Mouse (Mus musculus) MEL (cell line): ENCODE results near the gene Nup214. TPM values are rescaled to one million over a fixed set of nuclear protein-coding genes. Genes with fewer than 3 reads are reported as not detected.
A peak's percentile ranks its signal among the peaks of the same experiment; 100 is the strongest.

Experiments
- DNase-seq: peaks from one replicate; pipeline ENCODE4 v3.0.0; 2011; ENCODE audit warnings: low read depth, low spot score
- H3K27ac ChIP-seq: 2 replicates; pipeline ENCODE4 v1.5.1; 2012; ENCODE audit warnings: low read depth, mild to moderate bottlenecking, control low read depth, low read length, moderate library complexity; ENCODE audit not compliant: control insufficient read depth
- H3K27me3 ChIP-seq, 2 experiments: fragments of 150-350 bp in 1 of 2; sonication (generic) in 1 of 2; 2 replicates each; pipeline ENCODE4 v1.6.1; 2012; ENCODE audit warnings: low read length in 2 of 2, mild to moderate bottlenecking in 2 of 2, improper control_type of control experiment in 1 of 2, moderate library complexity in 1 of 2; ENCODE audit not compliant: insufficient read depth in 2 of 2, control insufficient read depth in 1 of 2
- H3K36me3 ChIP-seq, 2 experiments: 2 replicates each; pipeline ENCODE4 v1.6.1; 2012 to 2014; ENCODE audit warnings: low read length in 2 of 2, improper control_type of control experiment in 1 of 2, inconsistent platforms in 1 of 2, mild to moderate bottlenecking in 1 of 2; ENCODE audit not compliant: insufficient read depth in 2 of 2, control insufficient read depth in 1 of 2
- H3K4me1 ChIP-seq, 2 experiments: fragments of 150-350 bp in 1 of 2; sonication (generic) in 1 of 2; 2 replicates each; pipeline ENCODE4 v1.6.1; 2012; ENCODE audit warnings: low read length in 2 of 2, improper control_type of control experiment in 1 of 2, mild to moderate bottlenecking in 1 of 2; ENCODE audit not compliant: insufficient read depth in 2 of 2, control insufficient read depth in 1 of 2
- H3K4me3 ChIP-seq, 2 experiments: fragments of 150-350 bp in 1 of 2; sonication (generic) in 1 of 2; 2 replicates each; pipeline ENCODE4 v1.5.1; 2012; ENCODE audit warnings: low read depth in 2 of 2, low read length in 2 of 2, mild to moderate bottlenecking in 2 of 2, moderate library complexity in 2 of 2, control low read depth in 1 of 2, improper control_type of control experiment in 1 of 2; ENCODE audit not compliant: control insufficient read depth in 1 of 2, insufficient read depth in 1 of 2
- H3K79me2 ChIP-seq: 2 replicates; pipeline ENCODE4 v1.6.1; 2012; ENCODE audit warnings: mild to moderate bottlenecking, low read length, moderate library complexity; ENCODE audit not compliant: control insufficient read depth, poor library complexity, insufficient read depth
- H3K9ac ChIP-seq: 2 replicates; pipeline ENCODE4 v1.6.1; 2012; ENCODE audit warnings: low read depth, mild to moderate bottlenecking, control low read depth, low read length, moderate library complexity; ENCODE audit not compliant: control insufficient read depth, poor library complexity, severe bottlenecking
- H3K9me3 ChIP-seq: fragments of 150-350 bp; sonication (generic); replicated peaks from 2 replicates; pipeline ENCODE4 v1.6.1; 2012; ENCODE audit warnings: mild to moderate bottlenecking, low read length, improper control_type of control experiment, moderate library complexity; ENCODE audit not compliant: insufficient read depth
- BHLHE40 ChIP-seq: IDR thresholded peaks from 2 replicates; pipeline ENCODE4 v1.6.1; 2012; ENCODE audit warnings: low read depth, mild to moderate bottlenecking, inconsistent platforms, low read length, improper control_type of control experiment, borderline replicate concordance
- CHD2 ChIP-seq: IDR thresholded peaks from 2 replicates; pipeline ENCODE4 v1.6.1; 2011; ENCODE audit warnings: low read length, improper control_type of control experiment
- CTCF ChIP-seq, 3 experiments: IDR thresholded peaks in 2 of 3; conservative IDR thresholded peaks in 1 of 3; 2 replicates each; pipeline ENCODE4 v1.5.1; 2011 to 2012; ENCODE audit warnings: low read length in 3 of 3, low read depth in 2 of 3, mild to moderate bottlenecking in 2 of 3, improper control_type of control experiment in 1 of 3, inconsistent platforms in 1 of 3, mixed read lengths in 1 of 3, moderate library complexity in 1 of 3; ENCODE audit not compliant: control insufficient read depth in 1 of 3, insufficient read depth in 1 of 3, poor library complexity in 1 of 3, severe bottlenecking in 1 of 3
- E2F4 ChIP-seq: IDR thresholded peaks from 2 replicates; pipeline ENCODE4 v1.6.1; 2011; ENCODE audit warnings: low read depth, low read length, improper control_type of control experiment, borderline replicate concordance
- EP300 ChIP-seq, 2 experiments: IDR thresholded peaks; 2 replicates each; pipeline ENCODE4 v1.6.1; 2011; ENCODE audit warnings: improper control_type of control experiment in 2 of 2, low read length in 2 of 2, low read depth in 1 of 2, mild to moderate bottlenecking in 1 of 2
- ETS1 ChIP-seq: IDR thresholded peaks from 2 replicates; pipeline ENCODE4 v1.6.1; 2012; ENCODE audit warnings: low read depth, mild to moderate bottlenecking, inconsistent platforms, low read length, improper control_type of control experiment, moderate library complexity
- GATA1 ChIP-seq: IDR thresholded peaks from 2 replicates; pipeline ENCODE4 v1.6.1; 2011; ENCODE audit warnings: low read depth, low read length, improper control_type of control experiment
- HCFC1 ChIP-seq: IDR thresholded peaks from 2 replicates; pipeline ENCODE4 v1.6.1; 2012; ENCODE audit warnings: low read depth, mild to moderate bottlenecking, inconsistent platforms, low read length, improper control_type of control experiment, moderate library complexity
- JUND ChIP-seq: IDR thresholded peaks from 2 replicates; pipeline ENCODE4 v1.6.1; 2011; ENCODE audit warnings: low read depth, mild to moderate bottlenecking, improper control_type of control experiment, low read length
- KAT2A ChIP-seq: conservative IDR thresholded peaks from 2 replicates; pipeline ENCODE4 v1.6.1; 2012; ENCODE audit warnings: low read depth, low read length, improper control_type of control experiment, inconsistent platforms
- MAX ChIP-seq: IDR thresholded peaks from 2 replicates; pipeline ENCODE4 v1.6.1; 2011; ENCODE audit warnings: low read length, improper control_type of control experiment
- MYB ChIP-seq: IDR thresholded peaks from 2 replicates; pipeline ENCODE4 v1.6.1; 2011; ENCODE audit warnings: mild to moderate bottlenecking, low read depth, low read length, improper control_type of control experiment
- MYC ChIP-seq: IDR thresholded peaks from 2 replicates; pipeline ENCODE4 v1.6.1; 2011; ENCODE audit warnings: low read depth, mild to moderate bottlenecking, low read length, improper control_type of control experiment, moderate library complexity
- NELFE ChIP-seq: IDR thresholded peaks from 2 replicates; pipeline ENCODE4 v1.6.1; 2011; ENCODE audit warnings: low read depth, low read length, improper control_type of control experiment
- POLR2AphosphoS2 ChIP-seq: IDR thresholded peaks from 2 replicates; pipeline ENCODE4 v1.6.1; 2011; ENCODE audit warnings: low read length, improper control_type of control experiment
- POLR2AphosphoS5 ChIP-seq: IDR thresholded peaks from 2 replicates; pipeline ENCODE4 v1.6.1; 2012; ENCODE audit warnings: low read depth, borderline replicate concordance, mild to moderate bottlenecking, inconsistent platforms, low read length, moderate library complexity, mixed read lengths
- RAD21 ChIP-seq: IDR thresholded peaks from 2 replicates; pipeline ENCODE4 v1.6.1; 2011; ENCODE audit warnings: mild to moderate bottlenecking, low read depth, low read length, improper control_type of control experiment
- RCOR1 ChIP-seq: IDR thresholded peaks from 2 replicates; pipeline ENCODE4 v1.6.1; 2012; ENCODE audit warnings: low read depth, mild to moderate bottlenecking, inconsistent platforms, low read length, improper control_type of control experiment
- TAL1 ChIP-seq: IDR thresholded peaks from 2 replicates; pipeline ENCODE4 v1.6.1; 2012; ENCODE audit warnings: mild to moderate bottlenecking, inconsistent platforms, low read length, moderate library complexity, mixed read lengths
- TBP ChIP-seq: IDR thresholded peaks from 2 replicates; pipeline ENCODE4 v1.8.0; 2011; ENCODE audit warnings: low read depth, low read length, improper control_type of control experiment
- USF1 ChIP-seq: IDR thresholded peaks from 2 replicates; pipeline ENCODE4 v1.6.1; 2014; ENCODE audit warnings: low read depth, mild to moderate bottlenecking, inconsistent platforms, low read length, improper control_type of control experiment, moderate library complexity
- USF2 ChIP-seq, 2 experiments: IDR thresholded peaks; 2 replicates each; pipeline ENCODE4 v1.6.1; 2011 to 2012; ENCODE audit warnings: improper control_type of control experiment in 2 of 2, low read length in 2 of 2, borderline replicate concordance in 1 of 2, inconsistent platforms in 1 of 2, low read depth in 1 of 2, mild to moderate bottlenecking in 1 of 2; ENCODE audit not compliant: insufficient read depth in 1 of 2
- ZKSCAN1 ChIP-seq: IDR thresholded peaks from 2 replicates; pipeline ENCODE4 v1.6.1; 2012; ENCODE audit warnings: low read depth, mild to moderate bottlenecking, inconsistent platforms, low read length, improper control_type of control experiment, moderate library complexity
- ZMIZ1 ChIP-seq: IDR thresholded peaks from 2 replicates; pipeline ENCODE4 v1.6.1; 2012; ENCODE audit warnings: low read depth, mild to moderate bottlenecking, inconsistent platforms, low read length, improper control_type of control experiment, moderate library complexity
- polyA plus RNA-seq, 2 experiments: library from polyadenylated mRNA; stranded (reverse) in 1 of 2; unstranded in 1 of 2; fragments of >175 nt in 1 of 2; fragments of >200 nt in 1 of 2; gene quantifications; 2 replicates each; pipeline versions ENCODE4 v1.2.1 to v1.2.4; 2012; ENCODE audit warnings: low replicate concordance in 2 of 2, low read depth in 1 of 2; ENCODE audit not compliant: insufficient read length in 2 of 2, insufficient read depth in 1 of 2, missing spikeins in 1 of 2
- total RNA-seq: library from RNA; depleted of rRNA; stranded (reverse); fragments of 300-350 nt; gene quantifications from 2 replicates; pipeline ENCODE4 v1.2.3, GENCODE M21; 2012

Nup214 gene
- total and polyA plus RNA-seq, 3 experiments, result 71.4 to 163 (median 78.6) TPM

DNA sequence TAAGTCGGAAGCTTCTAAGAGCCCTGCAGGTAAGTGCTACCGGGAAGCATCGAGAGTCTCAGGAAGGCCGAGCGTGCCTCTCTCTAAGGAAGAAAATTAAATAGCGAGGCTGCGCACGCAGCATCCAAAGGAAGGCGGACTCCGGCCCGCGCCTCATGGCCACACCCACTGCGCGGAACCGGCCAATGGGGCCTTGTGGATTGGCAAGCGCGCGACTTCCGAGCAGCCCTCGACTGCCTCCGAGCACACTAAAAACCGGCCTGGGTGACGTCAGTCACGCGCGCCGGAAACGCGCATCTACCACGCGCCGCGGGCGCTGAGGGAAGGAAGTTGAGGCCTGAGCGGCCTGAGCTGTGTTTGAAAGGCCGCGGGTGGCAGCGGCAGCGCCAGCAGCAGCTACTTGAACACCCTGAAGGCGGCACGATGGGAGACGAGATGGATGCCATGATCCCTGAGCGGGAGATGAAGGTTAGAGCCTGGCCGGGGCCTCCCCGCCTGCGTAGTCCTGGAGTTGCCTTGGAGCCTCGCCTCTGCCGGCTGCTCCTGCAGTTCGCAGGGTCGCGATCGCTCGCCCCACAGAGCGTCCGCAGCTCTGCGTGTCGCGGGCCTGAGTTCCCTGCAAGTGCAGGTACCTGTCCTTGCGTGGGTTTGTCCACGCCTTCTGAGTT lies at the start of gene Nup214 (continued):
- no peak for TF ChIP-seq CTCF (IDR thresholded peaks at IDR 0.05 in 2 of 3, conservative IDR thresholded peaks at IDR 0.05 in 1 of 3; ENCODE audit: control insufficient read depth in 1 of 3, insufficient read depth in 1 of 3, low read depth in 2 of 3, low read length in 3 of 3, poor library complexity in 1 of 3, severe bottlenecking in 1 of 3)
- peak; percentile 96 for TF ChIP-seq NELFE
- peak in 1 of 2 experiments; percentile 15; a peak in 1 of 4 replicates for TF ChIP-seq EP300 (IDR thresholded peaks at IDR 0.05; ENCODE audit: low read depth in 1 of 2, low read length in 2 of 2)

DNA sequence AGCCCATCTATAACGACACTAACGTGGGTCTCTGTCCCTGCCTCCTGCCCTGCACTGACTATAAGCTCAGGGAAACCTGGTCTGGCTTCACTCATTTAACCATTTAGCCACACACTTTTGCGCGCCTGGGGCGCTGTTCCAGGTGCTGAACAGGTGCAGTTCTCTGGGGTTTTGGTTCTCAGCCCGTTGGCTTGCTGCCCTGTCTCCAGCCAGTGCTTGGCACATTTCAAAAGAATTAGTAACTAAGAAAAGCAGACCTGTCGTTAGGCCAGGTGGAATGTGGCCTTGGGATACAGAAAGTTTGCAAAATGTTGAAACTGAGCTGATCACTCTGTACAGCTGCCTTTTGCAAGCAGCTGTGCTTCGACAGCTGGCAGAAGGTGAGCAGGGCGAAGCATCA lies 49.4 kb upstream of the Nup214 start:
- DNase-seq, result no peak
- no peak overlapping the region for H3K4me3 ChIP-seq
- H3K9me3 ChIP-seq, result no peaks in the 10 kb centered on the region
- no peak for TF ChIP-seq MYB
- no peak for TF ChIP-seq POLR2AphosphoS5
- no peak for TF ChIP-seq RAD21
- no peak for TF ChIP-seq CHD2
- no peak for TF ChIP-seq USF1
- peaks cover 15 to 29% of the 10 kb centered on the region in 2 experiments for H3K27me3 ChIP-seq
- H3K36me3 ChIP-seq, result no peaks in the 10 kb centered on the region
- H3K9ac ChIP-seq, result no peak overlapping the region
- H3K27ac ChIP-seq, result no peak overlapping the region
- H3K79me2 ChIP-seq, result no peaks in the 10 kb centered on the region
- no peaks in the 10 kb centered on the region for H3K4me1 ChIP-seq

DNA sequence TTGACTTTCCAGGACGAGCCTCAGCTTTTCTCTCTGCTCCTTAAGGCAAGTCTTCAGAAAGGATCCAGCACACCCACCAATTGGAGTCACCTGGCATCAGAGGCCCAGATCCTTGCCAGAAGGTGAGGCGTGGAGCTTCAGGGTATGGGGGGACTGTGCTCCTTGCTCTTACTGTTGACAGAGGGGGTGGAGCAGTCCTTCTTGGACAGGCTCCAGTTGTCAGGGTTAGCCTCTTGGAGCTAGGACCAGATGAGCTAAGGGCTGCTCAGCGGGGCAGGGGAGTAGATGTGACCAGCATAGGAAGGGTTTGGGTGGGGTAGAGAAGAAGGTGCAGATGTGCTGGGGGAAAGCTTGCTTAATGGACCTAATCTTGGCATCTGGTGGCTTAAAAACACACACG lies 48.3 kb upstream of the Nup214 start:
- Histone ChIP-seq H3K9me3 (no peaks in the 10 kb centered on the region), H3K79me2 (no peaks in the 10 kb centered on the region), H3K36me3 (no peaks in the 10 kb centered on the region), H3K9ac (no peak overlapping the region), H3K27me3 (peaks cover 12 to 27% of the 10 kb centered on the region in 2 experiments), H3K27ac (no peak overlapping the region), H3K4me3 (no peak overlapping the region), H3K4me1 (no peaks in the 10 kb centered on the region)
- TF ChIP-seq ZMIZ1 (no peak), KAT2A (no peak)
- DNase-seq, result no peak

DNA sequence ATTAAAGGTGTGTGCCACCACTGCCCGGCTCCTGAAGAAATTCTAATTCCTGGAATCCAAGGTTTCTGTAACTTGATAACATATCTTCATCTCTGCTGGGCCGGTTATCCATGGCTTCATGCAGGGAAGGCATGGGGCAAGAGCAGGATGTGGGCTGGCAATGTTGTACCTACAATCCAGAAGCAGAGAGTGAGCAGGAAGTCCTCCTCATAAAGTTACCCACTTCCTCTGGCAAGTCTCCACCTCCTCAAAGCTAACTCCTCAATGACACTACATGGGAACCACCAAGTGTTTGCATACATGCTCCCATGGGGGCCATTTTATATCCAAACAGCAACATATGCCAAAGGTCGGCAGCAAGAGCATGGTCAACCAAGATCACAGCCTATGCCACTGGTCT lies 44.6 kb upstream of the Nup214 start:
- Histone ChIP-seq H3K79me2 (no peaks in the 10 kb centered on the region), H3K4me3 (no peak overlapping the region), H3K27ac (no peak overlapping the region), H3K27me3 (peaks cover 8 to 12% of the 10 kb centered on the region in 2 experiments; a peak in 3 of 4 replicates), H3K9me3 (no peaks in the 10 kb centered on the region), H3K4me1 (no peaks in the 10 kb centered on the region), H3K9ac (no peak overlapping the region), H3K36me3 (no peaks in the 10 kb centered on the region)
- no peak for DNase-seq
- TF ChIP-seq JUND (no peak), ZKSCAN1 (no peak), MYC (no peak), RCOR1 (no peak), BHLHE40 (no peak), E2F4 (no peak), MAX (no peak), NELFE (no peak), RAD21 (no peak), TBP (no peak), GATA1 (no peak), CHD2 (no peak), HCFC1 (no peak), ETS1 (no peak), USF2 (IDR thresholded peaks at IDR 0.05; ENCODE audit: borderline replicate concordance in 1 of 2, insufficient read depth in 1 of 2, low read depth in 1 of 2, low read length in 2 of 2) (no peak), CTCF (IDR thresholded peaks at IDR 0.05 in 2 of 3, conservative IDR thresholded peaks at IDR 0.05 in 1 of 3; ENCODE audit: control insufficient read depth in 1 of 3, insufficient read depth in 1 of 3, low read depth in 2 of 3, low read length in 3 of 3, poor library complexity in 1 of 3, severe bottlenecking in 1 of 3) (no peak), POLR2AphosphoS2 (no peak), TAL1 (no peak)
